23 mouse cellular contexts compared by ENCODE assay signal in genomic region chr11:102029304-102029703, GRCm38 (mm10). TPM values are rescaled to one million over a fixed set of nuclear protein-coding genes. Genes with fewer than 3 reads are reported as not detected.
"Had no signal": no experiment of that assay in that cellular context is flagged by ENCODE, and none has a peak within 500 bp of the region (broad histone marks: within the 10 kb centered on the region; RNA-seq: fewer than 3 reads in every experiment).

No protein-coding gene starts in this region.

- H3K27ac ChIP-seq: left cerebral cortex, adult 2 months; limb, embryonic 10.5 days; lung, embryonic 15.5 days; macrophage; midbrain, embryonic 12.5 days had no signal

- H3K9me3 ChIP-seq: limb, embryonic 10.5 days; lung, embryonic 15.5 days; megakaryocyte, embryonic 14.5 days; midbrain, embryonic 12.5 days had no signal

- H3K4me3 ChIP-seq: left cerebral cortex, adult 2 months; limb, embryonic 10.5 days; lung, embryonic 15.5 days; megakaryocyte, embryonic 14.5 days; midbrain, embryonic 12.5 days had no signal

- H3K9ac ChIP-seq: lung, embryonic 15.5 days; midbrain, embryonic 12.5 days had no signal

- H3K4me2 ChIP-seq: lung, embryonic 15.5 days; midbrain, embryonic 12.5 days had no signal

- DNase-seq: kidney, adult 9 months; kidney, postnatal 10 days; kidney, postnatal 4 days; lung, postnatal 14 days; right cerebral cortex, adult 18-20 months; right cerebral cortex, postnatal 25 days; thymus, postnatal 36 days had no signal

- H3K36me3 ChIP-seq: lung, embryonic 15.5 days; midbrain, embryonic 12.5 days had no signal

RNA-seq across cellular contexts. Expression of gene Mpp3, which starts 1.0 kb away (rescaled TPM):
- polyA plus RNA-seq: macrophage had no signal

RNA-seq across cellular contexts. Expression of gene Cd300lg, which starts 12.0 kb away (rescaled TPM):
- total RNA-seq: layer of hippocampus, adult 8-10 months; layer of hippocampus, postnatal 25 days; left cerebral cortex, adult 2 months; left cerebral cortex, postnatal 14 days; midbrain, postnatal 0 days had no signal

RNA-seq across cellular contexts. Expression of gene Cfap97d1, which starts 45.2 kb away (rescaled TPM):
- total RNA-seq: layer of hippocampus, adult 8-10 months; layer of hippocampus, postnatal 25 days; left cerebral cortex, adult 2 months; left cerebral cortex, postnatal 14 days; midbrain, postnatal 0 days had no signal
- polyA plus RNA-seq: limb, embryonic 10.5 days; limb, embryonic 14.5 days; liver, embryonic 16.5 days; lung, embryonic 15.5 days; macrophage; midbrain, embryonic 12.5 days; midbrain, postnatal 0 days; neural tube, embryonic 14.5 days; small intestine, adult 2 months; stomach, embryonic 16.5 days; thymus, postnatal 0 days had no signal

RNA-seq across cellular contexts. Expression of gene Mpp2, which starts 59.0 kb away (rescaled TPM):
- polyA plus RNA-seq: macrophage had no signal
